Mouse (Mus musculus) thymus, postnatal 25 days (tissue): ENCODE results near the gene Slc5a5.

Experiments used
- DNase-seq: peaks from one replicate; pipeline ENCODE4 v3.0.0; 2022

Slc5a5 gene

DNA sequence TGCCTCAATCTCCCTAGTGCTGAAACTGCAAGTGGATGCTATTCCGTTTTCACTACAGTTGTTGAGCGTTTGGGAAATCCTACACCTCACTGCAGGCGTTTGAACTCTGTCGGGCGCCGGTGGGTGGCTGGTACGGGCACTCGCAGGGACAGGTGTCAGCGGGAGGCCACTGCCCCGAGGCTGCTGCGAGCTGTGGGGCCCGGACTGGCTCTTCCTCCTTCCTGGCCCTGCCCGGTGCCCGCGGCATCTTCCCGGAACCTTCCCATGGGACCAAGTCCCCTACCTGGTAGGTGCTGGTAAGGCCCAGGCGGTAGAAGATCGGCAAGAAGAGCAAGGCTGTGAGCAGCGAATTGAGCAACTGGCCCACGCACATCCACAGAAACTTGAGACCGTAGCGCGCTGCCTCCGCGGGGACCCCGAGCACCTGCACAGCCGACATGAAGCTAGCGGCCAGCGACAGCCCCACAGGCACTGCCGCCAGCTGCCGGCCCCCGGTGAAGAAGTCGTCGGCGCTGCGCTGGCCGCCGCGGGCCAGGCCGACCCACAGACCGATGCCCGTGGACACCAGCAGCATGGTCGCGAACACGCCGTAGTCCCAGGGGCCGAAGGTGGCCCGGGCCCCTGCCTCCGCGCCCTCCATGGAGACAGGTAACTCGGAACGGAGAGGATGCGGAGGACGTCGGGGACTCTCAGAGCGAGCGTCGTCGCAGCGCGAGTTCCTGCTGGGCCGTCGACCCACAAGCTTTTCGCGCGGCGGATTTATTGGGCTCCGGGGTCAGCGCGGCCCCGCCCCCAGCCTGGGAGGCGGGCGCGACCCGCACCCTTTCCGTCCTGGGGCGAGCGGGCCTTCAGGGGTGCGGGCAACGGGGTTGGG lies at the start of gene Slc5a5:
Gene Slc5a5 (minus strand): TSS at position 736 of the 874 bp plus-strand sequence.
- DNase-seq, result no peak

DNA sequence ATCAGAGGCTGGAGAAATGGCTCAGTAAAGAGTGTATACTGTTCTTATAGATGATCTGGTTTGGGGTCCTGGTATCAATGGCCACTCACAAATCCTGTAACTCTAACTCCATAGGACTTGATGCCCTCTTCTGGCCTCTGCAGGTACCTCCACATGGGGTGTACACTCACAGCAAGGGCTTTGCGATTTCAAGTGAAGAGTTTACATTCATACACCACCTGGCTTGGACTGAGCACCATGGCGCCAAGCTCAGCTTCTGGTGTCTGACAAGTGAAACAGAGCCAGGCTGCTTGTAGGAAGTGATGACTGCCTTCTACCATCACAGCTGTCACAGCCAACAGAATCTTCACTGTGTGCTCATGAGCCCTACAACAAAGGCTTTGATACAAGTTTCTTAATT lies 48.9 kb upstream of the Slc5a5 start:
- no peak for DNase-seq

DNA sequence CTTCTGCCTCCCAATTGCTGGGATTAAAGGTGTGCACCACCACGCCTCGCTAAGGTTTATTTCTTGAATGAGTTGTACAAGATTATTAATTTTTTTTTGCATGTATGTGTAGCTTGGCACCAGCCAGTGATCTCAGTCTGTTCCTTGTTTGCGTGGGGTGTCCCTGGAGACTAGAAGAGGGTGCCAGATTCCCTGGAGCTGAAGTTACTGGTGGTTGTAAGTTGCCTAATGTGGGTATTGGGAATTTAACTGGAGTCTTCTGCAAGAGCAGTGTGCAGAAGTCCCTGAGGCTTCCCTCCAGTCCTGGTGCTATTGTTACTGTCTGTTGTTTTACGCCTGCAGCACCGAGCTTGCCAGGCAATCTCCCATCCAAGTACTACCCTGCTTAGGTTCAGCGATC lies 44.6 kb upstream of the Slc5a5 start:
- DNase-seq, result no peak

DNA sequence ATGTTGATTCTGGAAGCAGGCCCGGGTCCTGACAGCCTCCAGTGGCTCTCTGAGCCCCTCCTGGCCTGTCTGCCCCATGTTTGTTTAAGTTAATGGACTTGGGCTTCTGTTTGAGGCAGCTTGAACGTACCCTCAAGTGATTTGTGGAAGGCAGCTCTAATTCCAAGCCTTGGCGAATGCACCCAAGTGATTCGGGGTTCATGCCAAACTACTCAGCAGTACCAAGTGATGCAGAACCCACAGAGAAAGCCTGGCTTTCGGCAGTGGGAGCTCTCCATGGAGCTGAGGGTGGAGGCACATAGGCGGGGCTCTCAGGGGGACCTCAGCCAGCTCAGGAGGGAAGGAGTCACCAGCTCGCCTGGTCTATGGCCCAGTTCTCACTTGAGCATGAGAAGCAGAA lies 42.2 kb upstream of the Slc5a5 start:
- no peak for DNase-seq

DNA sequence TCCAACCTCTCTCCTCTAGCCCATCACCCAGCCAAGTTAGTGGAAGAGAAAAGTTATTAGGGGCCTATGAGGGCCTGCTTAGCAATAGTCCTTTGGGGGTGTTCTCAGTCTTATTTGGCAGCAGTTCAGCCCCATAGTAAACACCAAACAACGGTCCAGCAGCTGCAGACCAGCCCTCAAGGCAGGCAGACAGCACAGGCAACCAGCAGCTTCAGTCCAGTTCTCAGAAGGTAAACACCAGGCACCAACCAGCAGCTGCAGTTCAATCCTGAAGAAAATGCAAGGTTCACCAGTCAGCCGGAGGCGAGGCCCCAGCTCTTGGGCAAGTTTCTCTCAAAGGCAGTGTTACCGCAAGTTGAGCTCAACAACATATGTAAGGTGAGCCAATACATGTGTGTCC lies 40.5 kb upstream of the Slc5a5 start:
- no peak for DNase-seq

DNA sequence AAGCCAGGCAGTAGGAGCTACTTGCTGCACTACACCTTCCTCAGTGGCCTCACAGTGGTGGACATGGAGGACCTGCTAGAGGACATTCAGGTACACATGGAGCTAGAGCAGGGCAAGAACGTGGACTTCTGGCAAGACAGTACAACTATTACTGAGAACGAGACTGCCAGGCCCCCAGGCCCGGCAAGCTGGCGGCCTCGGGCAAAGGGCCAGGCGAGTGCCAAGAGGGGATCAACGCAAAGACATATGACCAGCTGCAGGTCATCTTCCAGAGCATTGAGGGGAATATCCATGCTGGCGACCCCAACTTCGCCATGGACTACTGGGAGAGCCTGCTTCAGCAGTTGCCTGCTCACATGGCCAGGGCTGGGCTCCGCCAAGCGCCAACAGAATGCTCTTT lies 39.2 kb upstream of the Slc5a5 start:
- no peak for DNase-seq

DNA sequence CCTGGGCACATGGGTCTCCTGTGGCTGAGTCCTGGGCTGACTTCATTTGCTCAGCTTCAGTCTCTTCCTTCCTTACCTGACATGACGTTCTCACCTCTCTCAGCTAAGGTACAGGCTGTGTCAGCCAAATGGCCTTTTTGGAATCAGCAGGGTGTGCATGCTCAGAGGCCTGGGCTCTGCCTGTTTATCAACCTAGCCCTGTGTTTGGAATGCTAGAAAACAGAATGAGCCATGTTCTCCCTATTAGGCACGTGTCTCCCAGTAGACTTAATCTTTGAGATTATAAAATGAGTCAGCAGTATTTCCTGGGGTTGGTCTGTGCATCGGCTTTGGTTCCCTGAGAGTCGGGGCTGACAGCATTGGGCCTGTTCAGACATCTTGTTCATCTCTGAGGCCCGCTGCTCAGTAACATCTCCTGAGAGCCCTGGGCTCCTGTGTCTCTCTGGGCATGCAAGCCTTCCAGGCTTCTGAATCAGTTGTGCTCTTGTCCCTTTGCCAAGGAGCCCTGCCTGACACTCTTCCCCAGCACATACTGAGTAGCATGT lies 36.3 kb upstream of the Slc5a5 start:
- no peak for DNase-seq

DNA sequence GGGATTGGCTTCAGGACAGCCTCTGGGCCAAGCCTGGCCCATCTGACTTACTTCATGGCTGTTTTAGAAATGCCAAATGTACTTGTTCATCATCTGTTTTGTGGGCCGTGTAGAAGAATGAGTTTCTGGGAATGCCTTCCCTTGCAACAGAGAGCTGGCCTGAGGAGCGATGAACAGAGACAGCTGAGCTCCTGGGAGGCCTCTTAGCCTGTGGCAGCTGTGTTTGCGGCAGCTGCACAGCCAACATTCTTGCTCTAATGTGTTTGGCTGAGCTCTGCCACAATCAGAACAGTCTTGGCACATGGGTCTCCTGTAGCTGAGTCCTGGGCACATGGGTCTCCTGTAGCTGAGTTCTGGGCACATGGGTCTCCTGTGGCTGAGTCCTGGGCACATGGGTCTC lies 35.5 kb upstream of the Slc5a5 start:
- DNase-seq, result no peak

DNA sequence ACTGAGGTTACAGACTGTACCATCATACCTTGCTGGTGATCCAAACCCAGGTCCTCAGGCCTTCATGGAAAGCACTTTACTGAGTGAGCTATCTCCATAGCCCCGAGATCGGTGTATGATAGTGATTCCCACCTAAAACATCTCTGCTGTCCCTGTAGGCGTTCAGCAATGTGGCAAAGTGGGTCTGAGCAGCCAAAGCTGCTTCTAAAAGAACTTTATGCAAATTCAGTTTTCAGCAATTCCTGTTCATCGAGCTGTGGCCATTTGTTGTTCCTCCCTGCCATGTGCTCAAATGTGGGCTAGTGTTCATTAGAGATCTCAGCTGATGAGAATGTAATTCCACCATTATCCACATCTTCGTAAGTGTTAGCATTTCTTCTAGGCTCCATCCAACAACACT lies 33.8 kb upstream of the Slc5a5 start:
- no peak for DNase-seq

DNA sequence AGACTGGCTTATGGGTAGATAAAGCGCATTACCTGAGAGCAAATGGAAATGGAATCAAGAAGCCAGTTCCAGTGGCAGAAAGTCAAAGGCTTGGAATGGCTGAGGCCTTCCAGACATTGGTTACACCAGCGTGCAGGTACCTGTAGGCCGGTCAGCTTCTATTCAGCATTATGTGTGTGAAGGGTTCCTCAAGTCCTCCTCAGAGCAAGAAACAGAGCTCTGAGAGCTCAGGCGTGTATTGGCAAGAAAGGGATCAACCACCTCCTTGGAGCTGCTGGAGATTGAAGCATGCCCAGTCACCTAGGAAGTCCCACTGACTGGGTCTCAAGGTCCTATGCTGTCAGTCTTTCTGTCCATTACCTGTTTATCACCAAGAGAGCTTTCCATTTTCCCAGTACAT lies 33.2 kb upstream of the Slc5a5 start:
- DNase-seq, result no peak

DNA sequence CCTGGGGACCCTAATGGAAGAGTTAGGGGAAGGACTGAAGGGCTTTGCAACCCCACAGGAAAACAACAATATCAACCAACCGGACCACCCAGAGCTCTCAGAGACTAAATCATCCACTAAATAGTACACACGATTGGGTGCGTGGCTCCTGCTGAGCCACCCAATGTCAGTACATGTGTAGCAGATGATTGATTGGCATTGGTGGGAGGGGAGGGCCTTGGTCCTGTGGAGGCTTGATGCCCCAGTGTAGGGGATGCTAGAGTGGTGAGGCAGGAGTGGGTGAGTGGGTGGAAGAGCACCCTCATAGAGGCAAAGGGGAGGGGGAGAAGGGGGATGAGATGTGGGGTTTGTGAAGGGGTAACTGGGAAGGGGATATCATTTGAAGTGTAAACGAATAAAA lies 31.6 kb upstream of the Slc5a5 start:
- no peak for DNase-seq

DNA sequence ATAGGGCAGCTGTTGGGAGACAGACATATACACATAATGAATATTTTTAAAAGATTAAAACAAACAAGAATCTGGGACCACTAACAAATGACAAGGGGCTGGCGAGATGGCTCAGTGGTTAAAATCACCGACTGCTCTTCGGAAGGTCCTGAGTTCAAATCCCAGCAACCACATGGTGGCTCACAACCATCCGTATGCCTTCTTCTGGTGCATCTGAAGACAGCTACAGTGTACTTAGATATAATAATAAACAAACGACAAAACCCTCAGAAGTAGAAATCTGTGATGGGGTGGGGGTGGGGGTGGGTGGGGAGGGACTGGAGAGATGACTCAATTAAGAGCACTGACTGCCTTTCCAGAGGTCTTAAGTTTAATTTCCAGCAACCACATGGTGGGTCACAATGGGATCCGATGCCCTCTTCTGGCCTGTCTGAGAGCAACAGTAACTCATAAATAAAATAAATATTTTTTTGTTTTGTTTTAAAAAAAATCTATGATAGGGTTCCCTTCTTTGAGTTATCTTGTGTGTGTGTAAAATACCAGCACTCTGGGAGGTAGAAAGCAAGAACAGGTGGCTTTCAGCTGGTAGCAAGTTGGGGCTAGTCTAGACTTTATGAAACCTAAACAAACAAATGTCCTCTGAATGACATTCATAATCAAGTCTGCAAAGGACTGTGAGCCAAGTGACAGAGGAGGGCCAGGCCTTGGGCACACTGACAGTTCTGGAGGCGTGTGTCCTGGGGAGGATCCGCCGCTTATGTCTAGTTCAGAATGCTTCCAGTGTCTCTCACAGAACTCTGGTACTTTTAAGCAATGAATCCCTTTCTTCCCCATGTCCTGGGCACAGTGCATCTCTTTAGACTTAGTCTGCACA lies 27.7 kb upstream of the Slc5a5 start:
- DNase-seq, result no peak

DNA sequence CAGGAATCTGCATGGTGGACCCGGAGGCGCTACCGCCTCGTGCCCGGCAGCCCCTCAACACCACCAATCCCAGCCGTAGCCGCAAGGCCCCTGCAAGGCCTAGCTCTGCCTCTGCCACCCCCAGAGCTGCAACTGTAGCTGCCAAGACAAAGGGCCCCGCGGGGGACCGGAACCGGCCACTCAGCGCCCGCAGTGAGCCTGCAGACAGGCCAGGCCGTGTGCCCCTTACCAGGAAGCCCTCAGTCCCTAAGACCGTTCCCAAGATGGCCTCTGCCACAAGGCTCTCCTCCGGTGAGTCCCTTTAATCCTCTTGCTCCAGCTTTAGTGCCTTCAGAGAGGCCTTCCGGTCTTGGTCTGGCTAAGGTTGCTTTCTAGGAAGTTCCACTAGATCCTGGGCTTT lies 22.1 kb upstream of the Slc5a5 start:
- no peak for DNase-seq

DNA sequence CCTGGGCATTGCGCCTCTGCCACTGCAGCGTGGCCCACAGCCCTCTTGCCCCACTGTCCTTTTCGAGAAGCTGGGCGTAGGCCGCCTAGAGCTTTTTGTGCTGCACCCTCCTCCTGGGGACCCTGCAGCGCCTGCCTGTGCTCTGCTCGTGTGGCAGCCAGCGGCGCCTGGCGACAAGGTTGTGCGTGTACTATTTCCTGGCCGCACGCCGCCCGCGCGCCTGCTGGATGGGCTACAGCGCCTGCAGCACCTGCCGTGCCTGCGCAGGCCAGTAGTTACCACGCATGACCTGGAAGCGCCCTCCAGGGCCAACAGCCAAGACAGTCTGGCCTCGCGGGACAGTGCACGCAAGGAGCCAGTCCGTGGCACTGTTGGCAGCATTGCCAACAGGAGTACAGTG lies 21.0 kb upstream of the Slc5a5 start:
- DNase-seq, result no peak

DNA sequence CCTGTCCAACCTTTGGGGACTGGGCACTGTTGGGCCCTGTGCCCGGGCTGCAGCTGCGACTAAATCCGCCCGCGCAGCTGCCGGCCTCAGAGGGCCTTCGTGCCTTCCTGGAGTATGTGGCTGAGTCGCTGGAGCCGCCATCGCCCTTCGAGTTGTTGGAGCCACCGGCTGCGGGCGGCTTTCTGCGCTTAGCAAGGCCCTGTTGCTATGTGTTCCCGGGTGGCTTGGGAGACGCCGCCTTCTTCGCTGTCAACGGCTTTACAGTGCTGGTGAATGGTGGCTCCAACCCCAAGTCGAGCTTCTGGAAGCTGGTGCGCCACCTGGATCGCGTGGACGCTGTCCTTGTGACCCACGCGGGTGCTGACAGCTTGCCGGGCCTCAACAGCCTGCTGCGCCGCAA lies 20.4 kb upstream of the Slc5a5 start:
- no peak for DNase-seq

DNA sequence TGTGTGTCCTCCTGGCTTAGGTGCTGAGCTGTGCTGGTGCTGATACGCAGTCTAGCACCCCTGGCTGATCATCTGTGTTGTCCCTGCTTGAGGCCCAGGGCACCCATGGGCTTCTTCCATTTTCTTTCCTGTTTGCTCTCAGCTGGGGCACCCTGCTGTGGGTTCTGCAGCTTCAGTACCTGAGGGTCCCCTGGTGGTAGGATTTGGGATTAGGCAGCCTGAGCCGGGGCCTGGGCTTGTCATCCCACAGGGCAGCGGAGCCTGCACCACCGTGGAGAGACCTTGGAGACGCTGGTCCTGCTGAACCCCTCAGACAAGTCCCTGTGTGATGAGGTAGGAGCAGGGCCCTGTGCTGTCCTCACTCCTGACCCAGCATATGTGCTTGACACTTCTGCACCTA lies 19.0 kb upstream of the Slc5a5 start:
- DNase-seq, result no peak

DNA sequence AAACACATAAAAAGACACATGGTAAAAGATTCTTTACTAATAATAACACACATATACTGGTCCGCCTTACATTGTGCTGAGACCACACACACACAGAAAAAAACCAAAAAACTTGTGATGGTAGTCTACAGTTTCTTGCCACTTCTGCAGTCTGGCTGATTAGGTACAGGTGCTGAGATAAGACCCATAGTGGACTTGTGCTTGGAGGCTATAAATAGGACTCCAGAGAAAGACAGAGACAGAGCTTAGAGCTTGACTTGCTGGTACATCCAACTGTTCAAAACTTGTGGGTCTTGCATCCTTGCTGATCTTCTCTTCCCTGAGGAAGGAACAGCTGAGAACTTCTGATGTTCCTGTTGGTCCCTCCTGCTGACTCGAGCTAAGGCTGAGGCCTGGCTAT lies 15.0 kb upstream of the Slc5a5 start:
- no peak for DNase-seq

DNA sequence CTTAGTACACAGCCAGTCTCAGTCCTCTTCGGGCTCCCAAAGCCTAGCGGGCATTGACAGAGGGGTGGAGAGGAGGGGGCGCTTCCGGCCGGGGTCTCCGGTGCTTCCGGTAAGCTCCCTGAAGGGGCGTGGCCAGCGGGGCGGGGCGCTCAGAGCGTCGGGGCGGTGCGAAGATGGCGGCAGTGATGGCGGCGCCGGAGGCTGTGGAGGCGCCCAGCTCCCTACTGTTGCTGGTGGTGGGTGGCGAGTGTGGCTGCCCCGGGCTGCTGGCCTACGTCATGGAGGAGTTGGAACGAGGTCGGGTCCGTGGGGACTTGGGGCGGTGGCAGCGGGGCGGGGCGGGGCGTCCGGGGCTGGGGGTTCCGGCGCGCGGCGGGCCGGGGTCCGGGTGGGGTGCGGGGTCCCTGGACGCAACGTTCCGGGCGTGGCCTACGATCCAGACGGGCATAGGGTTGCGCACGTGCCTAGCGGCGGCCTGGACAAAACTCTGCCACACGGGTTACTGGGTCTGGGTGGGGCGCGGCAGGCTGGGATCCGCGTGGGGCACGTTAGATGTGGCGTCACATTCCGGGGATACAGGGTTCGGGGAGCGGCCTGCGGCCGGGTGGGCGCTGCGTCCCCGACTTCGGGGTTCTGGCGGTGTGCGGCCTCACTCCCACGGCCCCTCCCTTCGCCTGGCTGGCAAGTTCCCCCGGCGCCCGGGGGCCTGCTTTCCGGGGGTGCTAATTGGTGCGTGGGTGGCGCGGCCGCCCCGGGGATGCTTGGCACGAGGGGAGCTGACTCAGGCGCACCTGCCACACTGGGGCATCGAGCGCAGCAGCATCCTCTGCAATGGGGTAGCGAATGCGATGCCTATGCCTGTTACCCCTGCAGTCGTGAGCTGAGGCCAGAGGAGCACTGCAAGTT lies 13.5 kb upstream of the Slc5a5 start, which contains the start of gene Map1s:
Gene Map1s (plus strand): TSS at position 102 of the 906 bp plus-strand sequence.
- peak; percentile 91 for DNase-seq

DNA sequence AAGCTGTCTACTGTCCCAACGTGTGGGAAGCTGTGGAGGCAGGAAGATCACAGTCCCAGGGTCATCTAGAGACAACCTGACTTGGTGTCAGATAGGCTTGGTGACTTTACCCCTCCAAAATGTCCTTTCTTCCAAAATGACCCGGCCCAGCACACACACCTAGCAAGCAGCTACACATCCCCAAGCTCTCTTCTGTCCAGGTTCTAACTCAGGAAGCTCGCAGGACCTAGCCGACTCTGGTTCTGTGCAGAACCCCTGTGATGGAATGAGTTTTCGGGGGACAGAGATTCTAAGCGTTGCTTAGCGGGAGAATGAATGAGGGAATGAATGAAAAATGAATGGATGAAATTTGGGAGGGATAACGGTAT lies 12.9 kb upstream of the Slc5a5 start:
- DNase-seq, result no peak

DNA sequence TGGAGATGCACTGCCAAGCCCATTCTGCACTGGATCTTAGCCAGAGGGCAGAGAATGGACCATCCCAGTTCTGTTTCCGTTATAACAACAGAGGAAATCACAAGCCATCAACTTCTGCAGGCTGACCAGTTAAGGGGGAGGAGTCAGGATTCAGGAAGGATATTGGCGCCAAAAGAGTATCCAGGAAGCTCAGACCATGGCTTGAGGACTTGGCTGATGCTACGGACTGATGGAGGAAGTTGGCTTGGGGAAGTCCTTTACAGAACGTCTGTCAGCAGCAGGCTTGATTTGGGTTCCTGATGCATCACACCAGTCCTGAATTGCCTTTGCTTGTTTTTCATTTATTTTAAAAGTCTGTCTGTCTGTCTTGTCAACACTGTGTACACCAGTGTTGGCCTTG lies 12.0 kb upstream of the Slc5a5 start:
- no peak for DNase-seq

DNA sequence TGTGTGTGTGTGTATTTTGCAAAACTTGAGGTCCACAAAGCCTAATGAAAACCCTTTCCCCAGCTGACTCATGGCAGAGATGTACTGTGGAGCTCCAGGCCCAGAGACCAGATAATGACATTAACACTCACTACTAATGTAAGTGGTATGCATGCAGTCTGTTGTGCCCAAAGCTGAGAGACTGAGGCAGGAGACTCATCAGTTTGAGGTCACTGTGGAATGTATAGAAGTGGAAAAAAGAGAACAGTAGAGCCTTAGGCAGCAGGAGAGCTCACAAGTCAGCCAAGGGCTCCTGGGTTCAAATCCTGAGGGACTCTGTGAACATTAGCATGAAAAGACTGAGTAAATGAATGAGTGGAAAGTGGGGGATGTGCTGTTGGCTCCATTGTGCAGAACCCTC lies 11.0 kb upstream of the Slc5a5 start:
- no peak for DNase-seq

DNA sequence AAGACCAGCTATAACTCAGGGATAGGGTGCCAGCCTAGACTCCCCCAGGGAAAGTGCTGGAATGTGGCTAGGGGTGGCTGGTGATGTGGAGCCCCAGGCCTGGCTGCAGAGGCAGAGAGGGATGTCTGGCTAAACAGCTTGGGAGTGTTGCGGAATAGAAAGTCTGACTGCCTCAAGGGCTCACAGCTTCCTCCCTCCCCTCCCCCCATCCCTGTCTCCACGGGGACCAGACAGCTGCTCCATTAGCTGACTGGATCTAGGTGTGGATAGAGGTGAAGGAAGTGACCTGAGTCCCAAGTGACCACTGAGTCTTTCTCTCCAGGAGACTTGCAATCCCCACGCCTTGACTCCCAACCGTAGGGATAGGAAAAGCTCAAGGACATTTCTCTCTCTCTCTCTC lies 10.6 kb upstream of the Slc5a5 start:
- no peak for DNase-seq

DNA sequence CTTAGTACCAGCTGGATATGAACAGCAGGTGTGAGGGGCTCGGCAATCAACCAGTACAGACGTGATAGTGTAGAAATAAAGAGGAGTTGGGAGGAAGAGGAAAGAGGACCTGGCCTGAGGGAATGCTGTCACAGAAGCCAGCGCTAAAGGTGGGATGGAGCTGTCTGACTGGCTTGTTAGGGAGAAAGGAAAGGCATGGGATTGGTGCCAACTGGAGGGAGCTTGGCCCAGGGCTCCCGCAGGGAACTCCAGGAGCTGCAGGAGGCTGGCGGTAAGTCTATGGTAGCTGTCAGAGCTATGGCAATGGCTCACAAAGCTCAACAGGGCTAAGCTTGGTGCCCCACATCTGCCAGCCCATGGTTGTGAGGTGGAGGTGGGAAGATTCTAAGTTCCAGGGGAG lies 9.7 kb upstream of the Slc5a5 start:
- DNase-seq, result no peak
